Mouse (Mus musculus): ENCODE measurements around the gene Zfp367.

The Zfp367 gene

DNA sequence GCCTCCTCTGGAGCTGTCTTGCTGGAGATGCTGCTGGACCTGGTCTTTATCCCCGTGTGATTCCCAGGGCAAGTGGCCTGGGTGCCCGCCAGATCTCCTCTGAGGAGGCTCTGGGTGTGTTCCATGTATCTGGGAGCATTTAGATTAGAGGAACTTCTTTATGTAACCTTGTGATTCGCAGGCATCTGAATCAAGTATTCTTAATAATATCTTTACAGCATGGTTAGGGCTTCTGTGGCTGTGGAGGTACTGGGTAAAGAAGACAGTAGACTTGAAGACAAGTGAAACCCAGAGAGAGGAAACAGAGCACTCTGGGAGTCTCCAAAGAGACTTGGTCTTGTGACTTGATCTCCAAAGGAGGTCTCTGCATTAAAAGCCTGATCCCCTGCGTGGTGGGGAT is 63.9 kb downstream of the Zfp367 start, which contains the start of gene Hsd17b3:
TSS of gene Hsd17b3 (minus strand) at position 101 of the 400 bp plus-strand sequence.
- no peak for DNase-seq

DNA sequence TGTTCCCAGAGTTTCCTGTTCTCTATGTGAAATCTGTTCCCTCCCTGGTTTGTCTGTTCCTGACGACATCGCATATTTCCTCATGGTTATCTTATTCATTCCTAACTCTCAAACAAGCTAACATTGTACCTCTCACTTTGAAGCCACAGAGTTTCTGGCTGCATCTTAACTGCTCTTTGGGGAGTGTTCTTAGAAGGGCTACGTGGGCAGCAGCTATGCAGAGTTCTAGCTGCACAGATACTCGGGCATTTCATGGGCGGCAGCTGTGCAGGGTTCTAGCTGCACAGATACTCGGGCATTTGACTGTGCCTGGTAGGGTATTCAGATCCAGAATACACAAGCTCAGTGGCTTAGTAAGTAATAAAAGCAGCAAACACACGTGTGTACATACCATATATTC is 64.9 kb downstream of the Zfp367 start:
- no peak for DNase-seq

DNA sequence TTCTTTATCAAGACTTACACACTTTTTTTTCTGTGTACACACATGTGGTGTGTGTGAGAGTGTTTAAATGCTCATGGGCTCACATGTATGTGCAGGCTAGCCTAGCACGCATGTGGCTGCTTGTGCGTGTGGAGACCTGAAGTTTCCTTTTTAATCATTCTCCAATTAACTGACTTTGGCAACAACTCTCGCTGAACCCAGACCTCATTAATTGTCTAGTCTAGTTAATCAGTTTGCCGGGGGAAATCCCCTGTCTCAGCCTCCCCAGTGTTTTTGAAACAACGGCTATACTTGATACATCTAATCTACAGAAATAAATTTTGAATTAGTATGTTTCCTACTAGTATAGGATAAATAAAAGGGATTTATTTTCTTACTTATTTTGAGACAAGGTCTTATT is 67.0 kb downstream of the Zfp367 start:
- no peak for DNase-seq

DNA sequence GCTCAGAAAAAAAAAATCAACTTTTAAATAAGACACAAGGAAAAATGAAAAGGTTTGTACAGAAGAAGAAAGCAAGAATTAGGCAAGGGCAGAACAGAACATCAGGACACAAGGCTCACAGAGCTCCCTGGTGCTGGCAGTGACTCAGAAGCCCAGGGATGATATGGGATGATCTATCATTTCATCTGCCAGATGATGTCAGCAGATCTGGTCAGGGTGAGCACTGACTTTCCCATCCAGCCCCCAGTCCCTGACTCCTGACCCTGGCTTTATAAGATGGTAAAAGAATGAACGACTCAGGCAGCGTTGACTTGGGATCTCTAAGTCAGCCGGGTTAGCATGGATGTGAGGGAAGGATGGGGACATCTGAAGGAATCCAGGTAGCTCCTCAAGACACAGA is 69.7 kb downstream of the Zfp367 start:
- no peak for DNase-seq

All from thymus, postnatal 25 days (tissue).